ENCODE assay signal across 8 mouse cellular contexts in genomic region chr2:131911341-131911740, GRCm38 (mm10). TPM values are rescaled to one million over a fixed set of nuclear protein-coding genes. Genes with fewer than 3 reads are reported as not detected.
DNase-seq lines count a peak whose midpoint lies in the region; ATAC-seq and TF ChIP-seq lines count a peak whose summit lies in the region.
"Had no signal": no experiment of that assay in that cellular context is flagged by ENCODE, and none has a peak within 500 bp of the region (broad histone marks: within the 10 kb centered on the region; RNA-seq: fewer than 3 reads in every experiment).

No protein-coding gene starts in this region.

- H3K4me1 ChIP-seq in lung, embryonic 14.5 days (ENCODE audit: insufficient read depth): no peaks in the 10 kb centered on the region
- H3K4me1 ChIP-seq in embryonic facial prominence, embryonic 12.5 days: peaks cover 12% of the 10 kb centered on the region; the same call in 1 of the 2 replicates
- peaks cover 14% of the 10 kb centered on the region for H3K4me1 ChIP-seq in hindbrain, postnatal 0 days (ENCODE audit: insufficient read depth, low read length)
- peaks cover 4% of the 10 kb centered on the region; the same call in 1 of the 2 replicates for H3K4me1 ChIP-seq in stomach, embryonic 14.5 days (ENCODE audit: control insufficient read depth, insufficient read depth, low read length)

- no peaks in the 10 kb centered on the region for H3K9me3 ChIP-seq in lung, embryonic 14.5 days (ENCODE audit: low read depth, low read length)
- H3K9me3 ChIP-seq in embryonic facial prominence, embryonic 12.5 days: no peaks in the 10 kb centered on the region
- no peaks in the 10 kb centered on the region for H3K9me3 ChIP-seq in hindbrain, postnatal 0 days (ENCODE audit: low read length)
- no peaks in the 10 kb centered on the region for H3K9me3 ChIP-seq in stomach, embryonic 14.5 days (ENCODE audit: control insufficient read depth, low read depth, low read length)

- no peak for DNase-seq in lung, embryonic 14.5 days
- no peak for DNase-seq in lung, postnatal 25 days (ENCODE audit: low spot score)
- DNase-seq in hindbrain, postnatal 0 days (ENCODE audit: low spot score): peak; percentile 55
- DNase-seq in thymus, postnatal 4 days: no peak
- no peak for DNase-seq in thymus, adult 18-20 months
- DNase-seq: gastrocnemius, postnatal 25 days had no signal

- no peak overlapping the region for H3K27ac ChIP-seq in lung, embryonic 14.5 days (ENCODE audit: low read depth)
- H3K27ac ChIP-seq in embryonic facial prominence, embryonic 12.5 days: no peak overlapping the region
- H3K27ac ChIP-seq in hindbrain, postnatal 0 days: no peak overlapping the region; the same call in 1 of the 2 replicates
- H3K27ac ChIP-seq in stomach, embryonic 14.5 days (ENCODE audit: low read length): no peak overlapping the region

- peak overlapping the region; percentile 66 for H3K4me2 ChIP-seq in lung, embryonic 14.5 days
- H3K4me2 ChIP-seq in embryonic facial prominence, embryonic 12.5 days (replicated peaks): peak overlapping the region; percentile 64; the same call in 1 of the 2 replicates
- H3K4me2 ChIP-seq in hindbrain, postnatal 0 days (ENCODE audit: low read depth, low read length): peak overlapping the region; percentile 72
- peak overlapping the region; percentile 71 for H3K4me2 ChIP-seq in stomach, embryonic 14.5 days (replicated peaks; ENCODE audit: low read depth, low read length)

- ATAC-seq in lung, embryonic 14.5 days (ENCODE audit: insufficient read depth): no peak
- no peak for ATAC-seq in embryonic facial prominence, embryonic 12.5 days (ENCODE audit: insufficient number of reproducible peaks, insufficient read depth, low FRiP score, low TSS enrichment)
- ATAC-seq in hindbrain, postnatal 0 days: no peak
- no peak for ATAC-seq in stomach, embryonic 14.5 days (ENCODE audit: insufficient number of reproducible peaks, insufficient read depth, low FRiP score, low read depth)

- TF ChIP-seq CTCF in lung, embryonic 14.5 days (IDR thresholded peaks at IDR 0.05; ENCODE audit: low read depth): no peak
- TF ChIP-seq CTCF in hindbrain, postnatal 0 days (IDR thresholded peaks at IDR 0.05; ENCODE audit: low read depth): no peak

- H3K36me3 ChIP-seq in lung, embryonic 14.5 days (ENCODE audit: insufficient read depth): 0 out of 2 replicates have a peak, but pooled peaks cover 2% of the 10 kb centered on the region
- H3K36me3 ChIP-seq in embryonic facial prominence, embryonic 12.5 days: no peaks in the 10 kb centered on the region
- H3K36me3 ChIP-seq in hindbrain, postnatal 0 days (ENCODE audit: insufficient read depth, low read length): peaks cover 7% of the 10 kb centered on the region; the same call in 1 of the 2 replicates
- no peaks in the 10 kb centered on the region; the same call in 1 of the 2 replicates for H3K36me3 ChIP-seq in stomach, embryonic 14.5 days (ENCODE audit: control insufficient read depth, insufficient read depth, low read length)

- H3K9ac ChIP-seq in lung, embryonic 14.5 days: no peak overlapping the region
- no peak overlapping the region for H3K9ac ChIP-seq in embryonic facial prominence, embryonic 12.5 days
- peak overlapping the region; percentile 89 for H3K9ac ChIP-seq in hindbrain, postnatal 0 days (replicated peaks; ENCODE audit: low read length)
- H3K9ac ChIP-seq in stomach, embryonic 14.5 days (replicated peaks; ENCODE audit: low read depth, low read length): no peak overlapping the region

- H3K4me3 ChIP-seq in lung, embryonic 14.5 days (ENCODE audit: low read depth, low read length): no peak overlapping the region
- H3K4me3 ChIP-seq in embryonic facial prominence, embryonic 12.5 days: no peak overlapping the region
- peak overlapping the region; percentile 74 for H3K4me3 ChIP-seq in hindbrain, postnatal 0 days (ENCODE audit: low read length)
- H3K4me3 ChIP-seq in stomach, embryonic 14.5 days (ENCODE audit: low read depth, low read length): peak overlapping the region; percentile 68; the same call in 1 of the 2 replicates

- 56% methylated on average over 4 of the region's 4 CpGs for WGBS in lung, embryonic 14.5 days
- 25% methylated on average over 4 of the region's 4 CpGs for WGBS in embryonic facial prominence, embryonic 12.5 days
- 25% methylated on average over 4 of the region's 4 CpGs for WGBS in hindbrain, postnatal 0 days
- WGBS in stomach, embryonic 14.5 days: 43% methylated on average over 4 of the region's 4 CpGs

- no peaks in the 10 kb centered on the region for H3K27me3 ChIP-seq in lung, embryonic 14.5 days (ENCODE audit: insufficient read depth, low read length)
- no peaks in the 10 kb centered on the region for H3K27me3 ChIP-seq in embryonic facial prominence, embryonic 12.5 days
- no peaks in the 10 kb centered on the region for H3K27me3 ChIP-seq in hindbrain, postnatal 0 days (ENCODE audit: insufficient read depth, low read length)
- no peaks in the 10 kb centered on the region for H3K27me3 ChIP-seq in stomach, embryonic 14.5 days (ENCODE audit: control insufficient read depth, insufficient read depth, low read length)

RNA-seq across cellular contexts. Expression of gene Prn, which starts 1.6 kb away (rescaled TPM):
- not detected in 2 replicates for polyA plus RNA-seq in lung, embryonic 14.5 days (2014; fragmentation: Nextera tagmentation; extraction: Ambion mirVana)
- not detected in 2 replicates for polyA plus RNA-seq in embryonic facial prominence, embryonic 12.5 days (2016; fragmentation: Nextera tagmentation; extraction: Ambion mirVana)
- total RNA-seq in hindbrain, postnatal 0 days (2014; rRNA removed): not detected in 2 replicates
- 0.25 and 0.26 TPM in 2 replicates for polyA plus RNA-seq in hindbrain, postnatal 0 days (2015; fragmentation: Nextera tagmentation; extraction: Ambion mirVana)
- polyA plus RNA-seq in stomach, embryonic 14.5 days (2014; fragmentation: Nextera tagmentation; extraction: Ambion mirVana): not detected in 2 replicates

RNA-seq across cellular contexts. Expression of gene Prnp, which starts 1.6 kb away (rescaled TPM):
- 31.2 and 32.8 TPM in 2 replicates for polyA plus RNA-seq in lung, embryonic 14.5 days (2014; fragmentation: Nextera tagmentation; extraction: Ambion mirVana)
- polyA plus RNA-seq in embryonic facial prominence, embryonic 12.5 days (2016; fragmentation: Nextera tagmentation; extraction: Ambion mirVana): 47.0 and 49.2 TPM in 2 replicates
- total RNA-seq in hindbrain, postnatal 0 days (2014; rRNA removed): 203 and 212 TPM in 2 replicates
- 227 and 234 TPM in 2 replicates for polyA plus RNA-seq in hindbrain, postnatal 0 days (2015; fragmentation: Nextera tagmentation; extraction: Ambion mirVana)
- 65.5 and 70.1 TPM in 2 replicates for polyA plus RNA-seq in stomach, embryonic 14.5 days (2014; fragmentation: Nextera tagmentation; extraction: Ambion mirVana)

RNA-seq across cellular contexts. Expression of gene Prnd, which starts 39.3 kb away (rescaled TPM):
- polyA plus RNA-seq in lung, embryonic 14.5 days (2014; fragmentation: Nextera tagmentation; extraction: Ambion mirVana): 55.8 and 57.3 TPM in 2 replicates
- 26.5 and 32.1 TPM in 2 replicates for polyA plus RNA-seq in embryonic facial prominence, embryonic 12.5 days (2016; fragmentation: Nextera tagmentation; extraction: Ambion mirVana)
- 4.4 and 5.6 TPM in 2 replicates for total RNA-seq in hindbrain, postnatal 0 days (2014; rRNA removed)
- polyA plus RNA-seq in hindbrain, postnatal 0 days (2015; fragmentation: Nextera tagmentation; extraction: Ambion mirVana): 6.4 and 7.2 TPM in 2 replicates
- polyA plus RNA-seq in stomach, embryonic 14.5 days (2014; fragmentation: Nextera tagmentation; extraction: Ambion mirVana): 49.9 and 50.9 TPM in 2 replicates

RNA-seq across cellular contexts. Expression of gene Erv3, which starts 51.8 kb away (rescaled TPM):
- polyA plus RNA-seq in lung, embryonic 14.5 days (2014; fragmentation: Nextera tagmentation; extraction: Ambion mirVana): not detected in 2 replicates
- polyA plus RNA-seq in embryonic facial prominence, embryonic 12.5 days (2016; fragmentation: Nextera tagmentation; extraction: Ambion mirVana): not detected in 2 replicates
- total RNA-seq in hindbrain, postnatal 0 days (2014; rRNA removed): not detected in 2 replicates
- polyA plus RNA-seq in hindbrain, postnatal 0 days (2015; fragmentation: Nextera tagmentation; extraction: Ambion mirVana): 0.04 TPM in 1 of 2 replicates, not detected in the other
- not detected in 2 replicates for polyA plus RNA-seq in stomach, embryonic 14.5 days (2014; fragmentation: Nextera tagmentation; extraction: Ambion mirVana)
- total RNA-seq: gastrocnemius, postnatal 25 days had no signal

Comparison
In these comparisons a context has a peak if more than half of its experiments do, and no peak if none do; other contexts are left out.
1. H3K4me3 ChIP-seq: peak in hindbrain, postnatal 0 days (single experiment) and stomach, embryonic 14.5 days (single experiment); none in lung, embryonic 14.5 days (single experiment) and embryonic facial prominence, embryonic 12.5 days (single experiment).
2. Peak in every context shown above with its lines, with median percentiles within 50 percentile points of each other: H3K4me2 ChIP-seq.